8 mouse cellular contexts compared by ENCODE assay signal in the genomic region with DNA sequence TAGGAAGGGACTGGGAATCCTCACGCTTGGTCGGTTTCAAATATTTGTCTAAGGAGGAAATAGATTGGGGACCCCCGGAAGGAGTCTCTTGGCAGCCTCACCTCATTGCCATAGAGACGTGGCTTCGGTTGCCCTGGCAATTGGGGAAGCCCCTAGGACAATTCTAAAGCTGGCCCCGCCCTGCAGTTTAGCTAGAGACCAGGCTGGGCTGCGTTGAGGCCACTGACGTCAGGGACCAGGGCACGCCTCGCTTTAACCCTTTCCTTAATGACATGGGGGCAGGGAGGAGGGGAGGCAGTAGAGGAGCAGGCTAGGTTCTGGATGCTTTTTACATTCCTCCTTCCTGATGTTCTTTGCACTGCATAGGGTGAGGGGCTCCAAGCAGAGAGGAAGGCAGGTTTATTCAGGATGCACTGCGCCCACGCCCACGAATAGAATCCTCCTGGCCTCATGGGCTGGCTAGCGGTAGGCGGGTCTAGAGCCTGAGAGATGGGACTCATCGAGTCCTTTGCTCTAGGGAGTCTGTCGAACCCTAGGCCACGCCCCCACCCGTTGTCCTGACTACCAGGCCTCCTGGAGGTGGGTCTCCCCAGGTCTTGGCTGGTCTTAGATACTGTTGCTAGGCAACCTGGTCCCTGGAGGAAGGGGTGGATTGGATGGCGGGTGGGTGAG. TPM values are rescaled to one million over a fixed set of nuclear protein-coding genes. Genes with fewer than 3 reads are reported as not detected.
DNase-seq lines count a peak whose midpoint lies in the region; ATAC-seq and TF ChIP-seq lines count a peak whose summit lies in the region.

No protein-coding gene starts in this region.

- peak overlapping the region; percentile 50 for H3K4me2 ChIP-seq in embryonic facial prominence, embryonic 12.5 days (replicated peaks)
- peak overlapping the region; percentile 58 for H3K4me2 ChIP-seq in kidney, postnatal 0 days (ENCODE audit: low read length)
- H3K4me2 ChIP-seq in liver, embryonic 12.5 days, result peak overlapping the region; percentile 54

- DNase-seq in A20 (ENCODE audit: low read depth, low spot score) (peak; percentile 79), WW6 (ENCODE audit: low read depth, low spot score) (peak; percentile 98)
- DNase-seq in heart, adult 2 months, result peak; percentile 79 to 86
- DNase-seq in kidney, postnatal 0 days (ENCODE audit: low spot score), result peak; percentile 92
- DNase-seq in neural tube, embryonic 10.5 days (ENCODE audit: extremely low spot score, low spot score), result peak; percentile 96

- TF ChIP-seq CTCF in heart, adult 2 months (IDR thresholded peaks at IDR 0.05), result no peak
- no peak for TF ChIP-seq CTCF in kidney, postnatal 0 days (IDR thresholded peaks at IDR 0.05; ENCODE audit: low read depth)
- TF ChIP-seq CTCF in testis, adult 2 months (IDR thresholded peaks at IDR 0.05; ENCODE audit: control insufficient read depth, insufficient read depth, insufficient replicate concordance, low read depth, low read length), result no peak

- H3K4me3 ChIP-seq in embryonic facial prominence, embryonic 12.5 days, result peak overlapping the region; percentile 30
- peak overlapping the region; percentile 13; the same call in 1 of the 2 replicates for H3K4me3 ChIP-seq in heart, adult 2 months
- peak overlapping the region; percentile 11; the same call in 1 of the 2 replicates for H3K4me3 ChIP-seq in kidney, postnatal 0 days (replicated peaks; ENCODE audit: low read depth, low read length)
- H3K4me3 ChIP-seq in liver, embryonic 12.5 days, result peak overlapping the region; percentile 10; the same call in 1 of the 2 replicates
- peak overlapping the region; percentile 70 for H3K4me3 ChIP-seq in testis, adult 2 months (ENCODE audit: control insufficient read depth, low read depth, low read length)

- intact Hi-C loops in heart, adult 2 months (cut with DNase I), result no loop called here

- peak overlapping the region; percentile 31; the same call in 1 of the 2 replicates for H3K9ac ChIP-seq in embryonic facial prominence, embryonic 12.5 days
- H3K9ac ChIP-seq in heart, adult 2 months (ENCODE audit: low read depth, low read length), result no peak overlapping the region
- H3K9ac ChIP-seq in kidney, postnatal 0 days (ENCODE audit: low read depth, low read length), result no peak overlapping the region
- 0 out of 2 replicates have a peak overlapping the region, but pooled peaks have one; percentile 2 for H3K9ac ChIP-seq in liver, embryonic 12.5 days

- no peaks in the 10 kb centered on the region for H3K79me2 ChIP-seq in heart, adult 2 months (replicated peaks; ENCODE audit: control insufficient read depth, insufficient read depth, low read length)

- peak; percentile 86 for ATAC-seq in embryonic facial prominence, embryonic 12.5 days (ENCODE audit: insufficient number of reproducible peaks, insufficient read depth, low FRiP score, low TSS enrichment)
- peak; percentile 63 for ATAC-seq in kidney, postnatal 0 days (replicated peaks; ENCODE audit: low FRiP score, low read depth)
- peak; percentile 53 for ATAC-seq in liver, embryonic 12.5 days

- H3K27me3 ChIP-seq in embryonic facial prominence, embryonic 12.5 days, result no peaks in the 10 kb centered on the region
- H3K27me3 ChIP-seq in heart, adult 2 months (ENCODE audit: control insufficient read depth, insufficient read depth, low read length), result 0 out of 2 replicates have a peak, but pooled peaks cover 2% of the 10 kb centered on the region
- H3K27me3 ChIP-seq in kidney, postnatal 0 days (ENCODE audit: insufficient read depth, low read length), result no peaks in the 10 kb centered on the region
- peaks cover 44% of the 10 kb centered on the region for H3K27me3 ChIP-seq in liver, embryonic 12.5 days (replicated peaks)
- H3K27me3 ChIP-seq in testis, adult 2 months (ENCODE audit: control insufficient read depth, insufficient read depth, low read length), result no peaks in the 10 kb centered on the region

- no peak for TF ChIP-seq EP300 in heart, adult 2 months (IDR thresholded peaks at IDR 0.05; ENCODE audit: insufficient read depth, low read depth, low read length)

- H3K27ac ChIP-seq in embryonic facial prominence, embryonic 12.5 days, result peak overlapping the region; percentile 91
- H3K27ac ChIP-seq in heart, adult 2 months, result peak overlapping the region; percentile 59
- peak overlapping the region; percentile 37; the same call in 1 of the 2 replicates for H3K27ac ChIP-seq in kidney, postnatal 0 days
- H3K27ac ChIP-seq in liver, embryonic 12.5 days, result no peak overlapping the region
- H3K27ac ChIP-seq in testis, adult 2 months (ENCODE audit: control insufficient read depth, insufficient read depth, low read depth, low read length), result 0 out of 2 replicates have a peak overlapping the region, but pooled peaks have one; percentile 23

- TF ChIP-seq POLR2A in heart, adult 2 months (IDR thresholded peaks at IDR 0.05; ENCODE audit: insufficient read depth, low read depth, low read length), result no peak
- TF ChIP-seq POLR2A in testis, adult 2 months (IDR thresholded peaks at IDR 0.05; ENCODE audit: control insufficient read depth, low read depth, low read length), result no peak

- no peaks in the 10 kb centered on the region for H3K9me3 ChIP-seq in embryonic facial prominence, embryonic 12.5 days
- no peaks in the 10 kb centered on the region for H3K9me3 ChIP-seq in kidney, postnatal 0 days (replicated peaks; ENCODE audit: low read length)
- H3K9me3 ChIP-seq in liver, embryonic 12.5 days (replicated peaks), result no peaks in the 10 kb centered on the region

- H3K36me3 ChIP-seq in embryonic facial prominence, embryonic 12.5 days, result peaks cover 36% of the 10 kb centered on the region
- H3K36me3 ChIP-seq in heart, adult 2 months (ENCODE audit: control insufficient read depth, insufficient read depth, low read length), result no peaks in the 10 kb centered on the region
- peaks cover 30% of the 10 kb centered on the region for H3K36me3 ChIP-seq in kidney, postnatal 0 days (ENCODE audit: insufficient read depth, low read length)
- peaks cover 26% of the 10 kb centered on the region for H3K36me3 ChIP-seq in liver, embryonic 12.5 days
- H3K36me3 ChIP-seq in testis, adult 2 months (ENCODE audit: control insufficient read depth, insufficient read depth, low read length), result no peaks in the 10 kb centered on the region

- H3K4me1 ChIP-seq in embryonic facial prominence, embryonic 12.5 days, result peaks cover 54% of the 10 kb centered on the region
- peaks cover 2% of the 10 kb centered on the region for H3K4me1 ChIP-seq in heart, adult 2 months (ENCODE audit: control insufficient read depth, insufficient read depth, low read length)
- H3K4me1 ChIP-seq in kidney, postnatal 0 days (replicated peaks; ENCODE audit: insufficient read depth, low read length), result peaks cover 38% of the 10 kb centered on the region
- H3K4me1 ChIP-seq in liver, embryonic 12.5 days, result peaks cover 48% of the 10 kb centered on the region
- H3K4me1 ChIP-seq in testis, adult 2 months (ENCODE audit: control insufficient read depth, insufficient read depth, low read length), result peaks cover 40% of the 10 kb centered on the region

- WGBS in embryonic facial prominence, embryonic 12.5 days, result under 1% methylated on average over 20 of the region's 20 CpGs
- WGBS in heart, adult 2 months, result 5% methylated on average over 20 of the region's 20 CpGs
- 2% methylated on average over 20 of the region's 20 CpGs for WGBS in kidney, postnatal 0 days
- 5% methylated on average over 20 of the region's 20 CpGs for whole genome bisulfite sequencing in liver, embryonic 12.5 days (ENCODE audit: insufficient replicate concordance)

RNA-seq across cellular contexts. Expression of a gene that starts 12.5 kb away (rescaled TPM):
- 12.6 and 14.9 TPM in 2 replicates for polyA plus RNA-seq in embryonic facial prominence, embryonic 12.5 days (2016; fragmentation: Nextera tagmentation; extraction: Ambion mirVana)
- total RNA-seq in heart, adult 2 months (2021), result 1 to 10 TPM; 5.2 to 5.7 TPM
- polyA plus RNA-seq in heart, adult 2 months (2012; rRNA removed), result 6.9 and 9.8 TPM in 2 replicates
- 4.3 and 6.5 TPM in 2 replicates for polyA plus RNA-seq in kidney, postnatal 0 days (2015; fragmentation: Nextera tagmentation; extraction: Ambion mirVana)
- polyA plus RNA-seq in liver, embryonic 12.5 days (2016; fragmentation: Nextera tagmentation; extraction: Ambion mirVana), result 2.3 and 2.7 TPM in 2 replicates
- polyA plus RNA-seq in testis, adult 2 months (2012; rRNA removed), result 5.6 and 6.5 TPM in 2 replicates

RNA-seq across cellular contexts. Expression of a gene that starts 14.1 kb away (rescaled TPM):
- 66.8 and 70.4 TPM in 2 replicates for polyA plus RNA-seq in embryonic facial prominence, embryonic 12.5 days (2016; fragmentation: Nextera tagmentation; extraction: Ambion mirVana)
- total RNA-seq in heart, adult 2 months (2021), result 1,000 to 10,000 TPM; 1,139 to 1,355 TPM
- polyA plus RNA-seq in heart, adult 2 months (2012; rRNA removed), result 701 and 889 TPM in 2 replicates
- polyA plus RNA-seq in kidney, postnatal 0 days (2015; fragmentation: Nextera tagmentation; extraction: Ambion mirVana), result 178 and 197 TPM in 2 replicates
- 89.9 and 91.3 TPM in 2 replicates for polyA plus RNA-seq in liver, embryonic 12.5 days (2016; fragmentation: Nextera tagmentation; extraction: Ambion mirVana)
- 20.6 and 20.9 TPM in 2 replicates for polyA plus RNA-seq in testis, adult 2 months (2012; rRNA removed)

RNA-seq across cellular contexts. Expression of a gene that starts 24.6 kb away (rescaled TPM):
- polyA plus RNA-seq in embryonic facial prominence, embryonic 12.5 days (2016; fragmentation: Nextera tagmentation; extraction: Ambion mirVana), result 0.51 and 0.83 TPM in 2 replicates
- not detected for total RNA-seq in heart, adult 2 months (2021)
- polyA plus RNA-seq in heart, adult 2 months (2012; rRNA removed), result 0.50 TPM in 1 of 2 replicates, not detected in the other
- polyA plus RNA-seq in kidney, postnatal 0 days (2015; fragmentation: Nextera tagmentation; extraction: Ambion mirVana), result 2.5 and 2.9 TPM in 2 replicates
- polyA plus RNA-seq in liver, embryonic 12.5 days (2016; fragmentation: Nextera tagmentation; extraction: Ambion mirVana), result 0.51 and 0.63 TPM in 2 replicates
- polyA plus RNA-seq in testis, adult 2 months (2012; rRNA removed), result 1.00 and 1.4 TPM in 2 replicates

RNA-seq across cellular contexts. Expression of a gene that starts 28.9 kb away (rescaled TPM):
- 67.2 and 70.3 TPM in 2 replicates for polyA plus RNA-seq in embryonic facial prominence, embryonic 12.5 days (2016; fragmentation: Nextera tagmentation; extraction: Ambion mirVana)
- total RNA-seq in heart, adult 2 months (2021), result 1 to 10 TPM; 4.1 to 4.9 TPM
- 6.1 and 7.4 TPM in 2 replicates for polyA plus RNA-seq in heart, adult 2 months (2012; rRNA removed)
- polyA plus RNA-seq in kidney, postnatal 0 days (2015; fragmentation: Nextera tagmentation; extraction: Ambion mirVana), result 25.8 and 27.1 TPM in 2 replicates
- polyA plus RNA-seq in liver, embryonic 12.5 days (2016; fragmentation: Nextera tagmentation; extraction: Ambion mirVana), result 13.4 and 13.7 TPM in 2 replicates
- polyA plus RNA-seq in testis, adult 2 months (2012; rRNA removed), result 15.2 and 16.4 TPM in 2 replicates

RNA-seq across cellular contexts. Expression of a gene that starts 33.7 kb away (rescaled TPM):
- polyA plus RNA-seq in embryonic facial prominence, embryonic 12.5 days (2016; fragmentation: Nextera tagmentation; extraction: Ambion mirVana), result 95.1 and 99.1 TPM in 2 replicates
- total RNA-seq in heart, adult 2 months (2021), result 10 to 100 TPM; 18.1 to 22.8 TPM
- 11.5 and 17.6 TPM in 2 replicates for polyA plus RNA-seq in heart, adult 2 months (2012; rRNA removed)
- polyA plus RNA-seq in kidney, postnatal 0 days (2015; fragmentation: Nextera tagmentation; extraction: Ambion mirVana), result 61.9 and 62.6 TPM in 2 replicates
- 39.5 and 40.9 TPM in 2 replicates for polyA plus RNA-seq in liver, embryonic 12.5 days (2016; fragmentation: Nextera tagmentation; extraction: Ambion mirVana)
- polyA plus RNA-seq in testis, adult 2 months (2012; rRNA removed), result 19.0 and 21.2 TPM in 2 replicates

Comparison
In these comparisons a context has a peak if more than half of its experiments do, and no peak if none do; other contexts are left out.
1. H3K4me3 ChIP-seq: peak in every context shown above with its lines; median percentile 70 in testis, adult 2 months; 30 in embryonic facial prominence, embryonic 12.5 days; 13 in heart, adult 2 months; 11 in kidney, postnatal 0 days; 10 in liver, embryonic 12.5 days.
2. H3K9ac ChIP-seq: peak in embryonic facial prominence, embryonic 12.5 days (single experiment) and liver, embryonic 12.5 days (single experiment); none in heart, adult 2 months (single experiment) and kidney, postnatal 0 days (single experiment).
3. Peak in every context shown above with its lines, with median percentiles within 50 percentile points of each other: DNase-seq, ATAC-seq and H3K4me2 ChIP-seq.